Comparison of ENCODE assay signal across 26 mouse cellular contexts in genomic region chr14:103102731-103103335, GRCm38 (mm10). TPM values are rescaled to one million over a fixed set of nuclear protein-coding genes. Genes with fewer than 3 reads are reported as not detected.
A peak's percentile ranks its signal among the peaks of the same experiment; 100 is the strongest.
DNase-seq lines count a peak whose midpoint lies in the region; ATAC-seq and TF ChIP-seq lines count a peak whose summit lies in the region.
"Had no signal": no experiment of that assay in that cellular context is flagged by ENCODE, and none has a peak within 500 bp of the region (broad histone marks: within the 10 kb centered on the region; RNA-seq: fewer than 3 reads in every experiment).

No protein-coding gene starts in this region.

- peak; percentile 56 for DNase-seq in liver, adult 2 months (ENCODE audit: extremely low read depth, low read depth, low spot score)
- DNase-seq in liver: no peak
- no peak for DNase-seq in kidney, postnatal 0 days (ENCODE audit: low spot score)
- no peak for DNase-seq in stomach, postnatal 0 days (ENCODE audit: low spot score)
- DNase-seq in layer of hippocampus, postnatal 10 days (ENCODE audit: low spot score in 2 of 2): no peak
- DNase-seq: adrenal gland, postnatal 36 days; cerebellum, adult 9-10 months; right cerebral cortex, postnatal 25 days; thymus, postnatal 36 days had no signal

- peaks cover 3% of the 10 kb centered on the region; the same call in 1 of the 2 replicates for H3K4me1 ChIP-seq in intestine, embryonic 16.5 days (ENCODE audit: control insufficient read depth, insufficient read depth, low read length)
- 0 out of 2 replicates have a peak, but pooled peaks cover 2% of the 10 kb centered on the region for H3K4me1 ChIP-seq in intestine, embryonic 15.5 days (replicated peaks)
- peaks cover 8% of the 10 kb centered on the region for H3K4me1 ChIP-seq in liver, adult 2 months (ENCODE audit: control insufficient read depth, insufficient read depth, low read length)
- no peaks in the 10 kb centered on the region for H3K4me1 ChIP-seq in kidney, postnatal 0 days (replicated peaks; ENCODE audit: insufficient read depth, low read length)
- no peaks in the 10 kb centered on the region for H3K4me1 ChIP-seq in stomach, postnatal 0 days (replicated peaks; ENCODE audit: control insufficient read depth, insufficient read depth)

- peak overlapping the region; percentile 73 for H3K27ac ChIP-seq in intestine, embryonic 16.5 days (ENCODE audit: low read length)
- H3K27ac ChIP-seq in intestine, embryonic 15.5 days: no peak overlapping the region
- H3K27ac ChIP-seq in liver, adult 2 months (replicated peaks; ENCODE audit: insufficient read depth, low read depth, low read length): no peak overlapping the region
- 0 out of 2 replicates have a peak overlapping the region, but pooled peaks have one; percentile 31 for H3K27ac ChIP-seq in kidney, postnatal 0 days
- H3K27ac ChIP-seq in stomach, postnatal 0 days (replicated peaks): 0 out of 2 replicates have a peak overlapping the region, but pooled peaks have one; percentile 4
- H3K27ac ChIP-seq: forebrain, embryonic 13.5 days; heart, embryonic 10.5 days; hindbrain, embryonic 15.5 days; limb, embryonic 13.5 days; liver, embryonic 15.5 days; midbrain, embryonic 13.5 days had no signal

- 0 out of 2 replicates have a peak, but pooled peaks have one; percentile 12 for ATAC-seq in intestine, embryonic 16.5 days
- no peak for ATAC-seq in intestine, embryonic 15.5 days
- ATAC-seq in kidney, postnatal 0 days (replicated peaks; ENCODE audit: low FRiP score, low read depth): no peak
- no peak for ATAC-seq in stomach, postnatal 0 days (ENCODE audit: low FRiP score, low TSS enrichment)
- ATAC-seq: forebrain, embryonic 13.5 days; midbrain, embryonic 13.5 days; Patski had no signal

- H3K4me2 ChIP-seq in intestine, embryonic 16.5 days (ENCODE audit: low read depth, low read length): no peak overlapping the region
- no peak overlapping the region for H3K4me2 ChIP-seq in intestine, embryonic 15.5 days (replicated peaks)
- no peak overlapping the region for H3K4me2 ChIP-seq in kidney, postnatal 0 days (ENCODE audit: low read length)
- H3K4me2 ChIP-seq in stomach, postnatal 0 days (replicated peaks; ENCODE audit: low read depth): no peak overlapping the region
- H3K4me2 ChIP-seq: forebrain, embryonic 13.5 days; hindbrain, embryonic 15.5 days; limb, embryonic 13.5 days; liver, embryonic 15.5 days; midbrain, embryonic 13.5 days had no signal

- no peak for TF ChIP-seq CTCF in liver, adult 2 months (IDR thresholded peaks at IDR 0.05; ENCODE audit: low read depth, low read length)
- TF ChIP-seq CTCF in kidney, postnatal 0 days (IDR thresholded peaks at IDR 0.05; ENCODE audit: low read depth): no peak
- TF ChIP-seq CTCF in stomach, postnatal 0 days (IDR thresholded peaks at IDR 0.05; ENCODE audit: low read depth): no peak

- peaks cover 5% of the 10 kb centered on the region for H3K79me2 ChIP-seq in liver, adult 2 months (ENCODE audit: control insufficient read depth, insufficient read depth, low read length)

- H3K9me3 ChIP-seq in intestine, embryonic 16.5 days (ENCODE audit: control insufficient read depth, low read length): no peaks in the 10 kb centered on the region
- H3K9me3 ChIP-seq in intestine, embryonic 15.5 days: no peaks in the 10 kb centered on the region
- H3K9me3 ChIP-seq in kidney, postnatal 0 days (replicated peaks; ENCODE audit: low read length): no peaks in the 10 kb centered on the region
- no peaks in the 10 kb centered on the region for H3K9me3 ChIP-seq in stomach, postnatal 0 days (ENCODE audit: control insufficient read depth, low read length)
- H3K9me3 ChIP-seq: forebrain, embryonic 13.5 days; heart, embryonic 10.5 days; hindbrain, embryonic 15.5 days; limb, embryonic 13.5 days; liver, embryonic 15.5 days; midbrain, embryonic 13.5 days had no signal

- H3K4me3 ChIP-seq in intestine, embryonic 16.5 days (ENCODE audit: low read length): no peak overlapping the region
- H3K4me3 ChIP-seq in intestine, embryonic 15.5 days (replicated peaks): no peak overlapping the region
- H3K4me3 ChIP-seq in liver, adult 2 months (ENCODE audit: insufficient read depth, low read depth, low read length): no peak overlapping the region
- H3K4me3 ChIP-seq in kidney, postnatal 0 days (replicated peaks; ENCODE audit: low read depth, low read length): no peak overlapping the region
- no peak overlapping the region for H3K4me3 ChIP-seq in stomach, postnatal 0 days (ENCODE audit: low read depth, low read length)
- H3K4me3 ChIP-seq: forebrain, embryonic 13.5 days; heart, embryonic 10.5 days; hindbrain, embryonic 15.5 days; limb, embryonic 13.5 days; liver, embryonic 15.5 days; midbrain, embryonic 13.5 days had no signal

- H3K27me3 ChIP-seq in intestine, embryonic 16.5 days (replicated peaks; ENCODE audit: control insufficient read depth, insufficient read depth, low read length): no peaks in the 10 kb centered on the region
- no peaks in the 10 kb centered on the region for H3K27me3 ChIP-seq in intestine, embryonic 15.5 days (replicated peaks)
- H3K27me3 ChIP-seq in liver, adult 2 months (ENCODE audit: control insufficient read depth, insufficient read depth, low read length): no peaks in the 10 kb centered on the region
- H3K27me3 ChIP-seq in kidney, postnatal 0 days (ENCODE audit: insufficient read depth, low read length): no peaks in the 10 kb centered on the region
- no peaks in the 10 kb centered on the region for H3K27me3 ChIP-seq in stomach, postnatal 0 days (ENCODE audit: control insufficient read depth, insufficient read depth, low read length)
- H3K27me3 ChIP-seq: forebrain, embryonic 13.5 days; hindbrain, embryonic 15.5 days; limb, embryonic 13.5 days; liver, embryonic 15.5 days; midbrain, embryonic 13.5 days; Patski had no signal

- 54% methylated on average over 10 of the region's 10 CpGs for whole genome bisulfite sequencing in intestine, embryonic 16.5 days
- 46% methylated on average over 10 of the region's 10 CpGs for WGBS in intestine, embryonic 15.5 days
- WGBS in liver, adult 2 months: 55% methylated on average over 10 of the region's 10 CpGs
- 70% methylated on average over 10 of the region's 10 CpGs for WGBS in kidney, postnatal 0 days
- WGBS in stomach, postnatal 0 days: 33% methylated on average over 10 of the region's 10 CpGs

- TF ChIP-seq POLR2A in liver, adult 2 months (IDR thresholded peaks at IDR 0.05; ENCODE audit: extremely low read depth, insufficient read depth, low read length): no peak

- TF ChIP-seq EP300 in stomach, postnatal 0 days (optimal IDR thresholded peaks at IDR 0.05): no peak

- no peak overlapping the region for H3K9ac ChIP-seq in intestine, embryonic 16.5 days (ENCODE audit: low read depth, low read length)
- H3K9ac ChIP-seq in intestine, embryonic 15.5 days: no peak overlapping the region
- H3K9ac ChIP-seq in liver, adult 2 months (ENCODE audit: low read depth, low read length): no peak overlapping the region
- no peak overlapping the region for H3K9ac ChIP-seq in kidney, postnatal 0 days (ENCODE audit: low read depth, low read length)
- H3K9ac ChIP-seq in stomach, postnatal 0 days (ENCODE audit: low read length): no peak overlapping the region
- H3K9ac ChIP-seq: forebrain, embryonic 13.5 days; hindbrain, embryonic 15.5 days; limb, embryonic 13.5 days; liver, embryonic 15.5 days; midbrain, embryonic 13.5 days had no signal

- H3K36me3 ChIP-seq in intestine, embryonic 16.5 days (ENCODE audit: control insufficient read depth, insufficient read depth, low read length): no peaks in the 10 kb centered on the region
- no peaks in the 10 kb centered on the region for H3K36me3 ChIP-seq in intestine, embryonic 15.5 days
- no peaks in the 10 kb centered on the region for H3K36me3 ChIP-seq in liver, adult 2 months (ENCODE audit: control insufficient read depth, insufficient read depth, low read length)
- H3K36me3 ChIP-seq in kidney, postnatal 0 days (ENCODE audit: insufficient read depth, low read length): no peaks in the 10 kb centered on the region
- H3K36me3 ChIP-seq in stomach, postnatal 0 days (ENCODE audit: control insufficient read depth, insufficient read depth, low read length): no peaks in the 10 kb centered on the region
- H3K36me3 ChIP-seq: heart, embryonic 10.5 days; hindbrain, embryonic 15.5 days; limb, embryonic 13.5 days; liver, embryonic 15.5 days; midbrain, embryonic 13.5 days had no signal

RNA-seq across cellular contexts. Expression of gene Fbxl3, which starts 3.5 kb away (rescaled TPM):
- 19.0 and 19.4 TPM in 2 replicates for polyA plus RNA-seq in intestine, embryonic 16.5 days (2015; fragmentation: Nextera tagmentation; extraction: Ambion mirVana)
- 22.4 and 23.0 TPM in 2 replicates for polyA plus RNA-seq in intestine, embryonic 15.5 days (2015; fragmentation: Nextera tagmentation; extraction: Ambion mirVana)
- 51.0 and 51.1 TPM in 2 replicates for total RNA-seq in liver, adult 2 months (2014; rRNA removed)
- polyA plus RNA-seq in liver, adult 2 months (2012; rRNA removed): 25.6 and 27.9 TPM in 2 replicates
- polyA plus RNA-seq in kidney, postnatal 0 days (2015; fragmentation: Nextera tagmentation; extraction: Ambion mirVana): 27.6 and 28.5 TPM in 2 replicates
- polyA plus RNA-seq in stomach, postnatal 0 days (2015; fragmentation: Nextera tagmentation; extraction: Ambion mirVana): 16.2 and 16.9 TPM in 2 replicates
- total RNA-seq in layer of hippocampus, postnatal 10 days (2021): 10 to 100 TPM; 66.6 to 80.9 TPM

RNA-seq across cellular contexts. Expression of gene Cln5, which starts 32.8 kb away (rescaled TPM):
- polyA plus RNA-seq in intestine, embryonic 16.5 days (2015; fragmentation: Nextera tagmentation; extraction: Ambion mirVana): 27.2 and 28.3 TPM in 2 replicates
- 29.0 and 29.6 TPM in 2 replicates for polyA plus RNA-seq in intestine, embryonic 15.5 days (2015; fragmentation: Nextera tagmentation; extraction: Ambion mirVana)
- total RNA-seq in liver, adult 2 months (2014; rRNA removed): 30.3 and 41.9 TPM in 2 replicates
- 17.2 and 20.2 TPM in 2 replicates for polyA plus RNA-seq in liver, adult 2 months (2012; rRNA removed)
- polyA plus RNA-seq in kidney, postnatal 0 days (2015; fragmentation: Nextera tagmentation; extraction: Ambion mirVana): 32.7 and 36.2 TPM in 2 replicates
- polyA plus RNA-seq in stomach, postnatal 0 days (2015; fragmentation: Nextera tagmentation; extraction: Ambion mirVana): 21.8 and 21.9 TPM in 2 replicates
- total RNA-seq in layer of hippocampus, postnatal 10 days (2021): 1 to 10 TPM; 6.5 to 6.9 TPM

RNA-seq across cellular contexts. Expression of gene Acod1, which starts 56.1 kb away (rescaled TPM):
- 0.05 TPM in 1 of 2 replicates, not detected in the other for polyA plus RNA-seq in intestine, embryonic 16.5 days (2015; fragmentation: Nextera tagmentation; extraction: Ambion mirVana)
- 0.06 and 0.08 TPM in 2 replicates for polyA plus RNA-seq in intestine, embryonic 15.5 days (2015; fragmentation: Nextera tagmentation; extraction: Ambion mirVana)
- 0.07 and 0.09 TPM in 2 replicates for total RNA-seq in liver, adult 2 months (2014; rRNA removed)
- polyA plus RNA-seq in liver, adult 2 months (2012; rRNA removed): 0.07 TPM in 1 of 2 replicates, not detected in the other
- not detected in 2 replicates for polyA plus RNA-seq in kidney, postnatal 0 days (2015; fragmentation: Nextera tagmentation; extraction: Ambion mirVana)
- not detected in 2 replicates for polyA plus RNA-seq in stomach, postnatal 0 days (2015; fragmentation: Nextera tagmentation; extraction: Ambion mirVana)
- not detected for total RNA-seq in layer of hippocampus, postnatal 10 days (2021)
- total RNA-seq: adrenal gland, adult 18-20 months; adrenal gland, postnatal 36 days; ES-E14; gastrocnemius, adult 18-20 months; layer of hippocampus, adult 8-10 months; left cerebral cortex, postnatal 25 days had no signal
- polyA plus RNA-seq: forebrain, embryonic 13.5 days; heart, embryonic 16.5 days; hindbrain, embryonic 15.5 days; intestine, embryonic 14.5 days; limb, embryonic 13.5 days; midbrain, embryonic 13.5 days; neural tube, embryonic 11.5 days had no signal

Comparison
In these comparisons a context has a peak if more than half of its experiments do, and no peak if none do; other contexts are left out.
1. H3K27ac ChIP-seq: peak in intestine, embryonic 16.5 days (single experiment), kidney, postnatal 0 days (single experiment) and stomach, postnatal 0 days (single experiment); none in intestine, embryonic 15.5 days (single experiment) and liver, adult 2 months (single experiment).